Mouse (Mus musculus): ENCODE data around the gene Ralgps1. TPM values are rescaled to one million over a fixed set of nuclear protein-coding genes. Genes with fewer than 3 reads are reported as not detected.

The Ralgps1 gene
- total RNA-seq, 4 experiments from 2014 or later: 4.2 to 12.7 (median 8.0) TPM

DNA sequence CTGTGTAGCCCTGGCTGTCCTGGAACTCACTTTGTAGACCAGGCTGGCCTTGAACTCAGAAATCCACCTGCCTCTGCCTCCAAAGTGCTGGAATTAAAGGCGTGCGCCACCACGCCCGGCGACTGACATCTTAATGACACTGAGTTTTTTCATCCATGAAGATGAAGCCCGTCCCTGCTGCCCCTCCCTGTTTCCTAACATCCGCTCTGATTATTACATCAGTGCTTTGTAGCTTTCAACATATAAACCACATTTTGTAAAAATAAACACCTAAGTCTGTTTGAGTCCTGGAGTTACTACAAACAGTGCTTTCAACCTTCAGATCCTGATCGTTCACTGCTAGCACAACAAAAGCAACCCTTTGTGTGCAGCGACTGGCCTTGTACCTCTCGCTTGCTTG is 91.5 kb downstream of the Ralgps1 start:
- no peak for DNase-seq

DNA sequence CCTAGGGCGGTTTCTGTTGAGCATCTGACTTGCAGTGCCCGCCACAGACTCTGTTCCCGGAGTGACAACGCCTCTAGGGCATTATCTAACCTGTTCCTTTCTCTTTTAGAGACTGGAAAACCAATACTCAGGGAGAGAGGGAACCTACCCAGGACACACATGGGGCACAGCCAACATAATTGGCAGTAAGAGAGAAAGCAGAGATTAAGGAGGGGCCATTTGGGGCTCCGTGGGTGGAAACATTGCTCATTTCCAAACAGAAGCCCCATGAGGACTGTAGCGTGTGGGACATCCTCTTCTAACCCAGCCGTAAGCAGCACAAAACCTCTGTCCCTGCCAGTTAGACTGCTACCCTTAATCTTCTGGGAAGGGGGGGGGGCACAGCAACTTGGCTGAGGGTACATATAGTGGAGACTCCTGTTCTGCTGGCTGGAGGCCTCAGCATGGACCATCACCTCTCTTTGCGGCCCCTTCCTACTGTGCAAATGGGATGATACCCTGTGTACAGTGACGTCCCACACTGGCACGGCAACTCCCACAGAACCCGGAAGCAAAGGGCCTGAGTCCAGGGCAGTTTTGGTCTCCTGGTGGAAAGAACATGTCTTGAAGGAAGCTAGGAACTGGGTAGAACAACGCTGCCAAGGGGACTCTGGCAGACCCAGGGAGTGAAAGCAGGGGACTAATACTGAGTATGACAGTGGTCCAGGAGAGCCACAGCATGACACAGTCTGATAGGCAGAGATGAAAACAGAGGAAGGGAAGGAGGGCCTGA is 96.4 kb downstream of the Ralgps1 start:
- DNase-seq: no peak

DNA sequence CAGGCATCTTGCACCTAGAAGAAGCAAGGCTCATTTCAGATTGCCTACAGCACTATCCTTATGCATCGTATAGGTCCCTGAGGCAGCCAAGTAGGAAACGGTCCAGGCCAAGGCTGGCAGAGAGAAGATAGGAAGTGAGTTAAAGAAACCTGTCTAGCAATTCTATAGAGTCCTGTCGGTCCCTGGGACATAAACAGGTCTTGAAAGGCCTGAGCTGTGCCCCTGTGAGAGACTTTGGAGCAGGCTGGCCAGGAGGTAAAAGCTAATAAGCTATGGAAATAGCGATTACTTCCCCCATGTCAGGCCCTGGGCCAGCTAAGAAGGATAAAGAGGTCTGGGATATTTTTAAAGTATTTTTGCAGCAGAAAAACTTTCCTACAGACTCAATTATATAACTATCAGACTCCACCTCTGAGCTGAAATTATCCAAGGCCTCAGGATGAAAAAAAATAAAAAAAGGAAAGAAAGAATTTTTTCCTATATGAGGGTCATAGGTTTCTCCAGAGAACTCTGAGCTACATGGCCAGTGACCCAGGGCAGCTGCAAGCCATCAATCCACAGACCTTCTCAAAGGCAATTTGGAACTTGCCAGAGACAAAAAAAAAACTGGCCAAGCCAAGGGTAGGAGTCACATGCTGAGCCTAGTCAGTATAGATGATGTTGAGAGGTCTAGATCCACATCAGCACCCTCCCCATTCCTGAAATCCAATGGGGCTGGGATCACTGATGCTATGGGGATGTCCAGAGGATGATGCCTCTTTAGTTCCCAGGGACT is 98.4 kb downstream of the Ralgps1 start:
- DNase-seq: no peak

DNA sequence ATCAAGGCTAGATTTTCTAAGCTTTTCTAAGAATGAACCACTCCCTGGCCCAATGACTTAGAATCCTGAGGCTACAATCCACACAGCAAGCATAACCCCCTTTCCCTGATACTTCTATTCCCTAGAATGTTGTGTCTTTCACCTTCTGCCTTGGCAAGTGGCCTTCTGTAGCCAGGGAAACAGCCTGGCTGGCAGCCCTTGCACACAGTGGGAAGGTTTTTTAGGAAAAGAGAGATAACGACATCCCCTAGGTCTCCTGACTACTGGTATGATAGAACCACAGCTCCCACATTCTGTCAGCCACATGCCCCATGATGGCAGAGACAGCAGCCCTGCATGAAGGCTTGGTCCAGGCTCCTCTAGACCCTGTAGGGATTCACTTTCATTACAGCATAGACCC is 99.8 kb downstream of the Ralgps1 start:
- no peak for DNase-seq

DNA sequence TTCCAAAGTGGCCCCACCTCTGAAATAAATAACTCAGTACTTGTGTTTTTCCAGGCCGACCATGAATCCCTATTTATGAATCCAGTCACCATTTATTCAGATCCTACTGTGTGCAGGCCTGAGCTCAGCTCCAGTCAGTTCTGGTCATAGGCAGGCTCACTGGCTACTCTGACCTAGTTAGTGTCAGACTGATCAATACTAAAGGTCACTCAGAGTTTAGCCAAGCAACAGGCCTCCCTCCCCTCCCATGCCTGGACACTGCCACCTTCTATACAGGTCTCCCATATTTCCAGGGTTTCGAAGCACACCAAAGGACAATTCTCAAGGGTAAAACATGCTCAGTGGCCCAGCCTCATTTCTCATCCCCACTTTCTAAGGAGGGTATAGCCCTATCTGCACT is 100.7 kb downstream of the Ralgps1 start:
- no peak for DNase-seq

DNA sequence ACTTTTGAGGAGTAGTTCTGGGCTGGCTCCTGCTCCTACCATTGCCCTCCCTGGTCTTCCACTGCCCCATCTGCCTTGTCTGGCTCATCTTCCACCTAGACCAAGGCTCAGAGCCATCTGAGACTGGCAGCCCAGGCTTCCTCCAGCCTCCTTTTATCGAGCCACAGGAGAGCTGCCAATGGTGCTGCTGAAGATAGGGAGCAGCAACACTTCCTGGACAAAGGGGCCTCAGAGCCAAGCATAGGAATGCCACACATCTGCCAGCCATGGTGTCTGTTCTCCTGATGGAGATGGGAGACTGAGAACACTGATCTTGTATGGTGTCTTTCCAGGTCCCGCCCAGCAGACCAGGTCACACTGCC is 102.2 kb downstream of the Ralgps1 start:
- DNase-seq: no peak

DNA sequence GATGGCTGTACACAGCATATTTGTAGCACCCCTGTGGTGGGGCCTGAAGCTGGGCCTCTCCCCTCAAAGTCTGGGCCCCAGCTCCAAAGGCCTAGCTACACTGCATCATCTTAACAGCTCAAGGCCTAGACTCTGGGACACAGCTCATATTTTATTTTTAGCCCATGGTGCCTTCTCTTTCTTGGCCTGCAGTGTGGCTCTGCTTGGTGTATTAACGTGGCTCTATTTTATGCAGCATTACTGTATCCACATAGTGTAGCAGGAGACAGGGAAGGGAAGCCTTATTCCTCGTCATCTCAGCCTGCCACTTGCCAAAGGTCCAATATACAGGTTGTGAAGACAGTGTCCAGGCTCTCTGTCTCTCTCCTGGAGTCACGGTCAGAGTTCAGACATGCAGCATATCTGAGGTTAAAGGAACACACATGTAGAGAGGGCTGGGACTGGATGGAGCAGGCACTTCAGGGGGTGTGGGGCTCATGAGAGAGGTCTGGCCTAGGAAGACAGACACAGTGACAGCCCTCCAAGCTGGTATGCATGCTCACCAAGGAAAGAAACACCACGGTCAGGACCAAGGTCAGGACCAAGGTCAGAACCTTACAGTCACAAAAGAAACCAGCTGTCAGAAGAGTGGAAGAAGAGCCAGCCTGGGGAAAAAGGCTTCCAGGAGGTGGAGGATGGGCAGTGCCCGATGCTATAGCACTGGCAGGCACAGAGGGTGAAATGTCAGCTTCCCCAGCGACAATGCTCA is 102.7 kb downstream of the Ralgps1 start:
- peak; percentile 67 for DNase-seq

DNA sequence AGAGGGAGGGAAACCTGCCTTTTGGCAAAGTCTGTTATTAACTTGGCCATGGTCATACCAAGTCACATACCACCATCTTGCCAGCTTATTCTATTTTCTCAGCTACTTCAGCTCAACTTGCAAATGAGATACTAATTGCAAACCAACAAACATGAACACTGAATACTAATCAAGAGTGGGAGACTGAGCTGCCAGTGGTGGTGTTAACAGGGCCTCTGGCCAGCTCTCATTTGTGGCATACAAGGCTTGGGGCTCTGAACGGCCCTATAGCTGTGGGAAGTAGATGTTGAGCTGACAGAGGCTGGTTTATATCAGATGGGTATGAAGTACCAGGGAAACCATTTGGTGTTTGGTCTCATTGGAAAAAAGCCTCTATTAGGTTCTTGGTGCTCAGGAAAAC is 104.2 kb downstream of the Ralgps1 start:
- DNase-seq: no peak

DNA sequence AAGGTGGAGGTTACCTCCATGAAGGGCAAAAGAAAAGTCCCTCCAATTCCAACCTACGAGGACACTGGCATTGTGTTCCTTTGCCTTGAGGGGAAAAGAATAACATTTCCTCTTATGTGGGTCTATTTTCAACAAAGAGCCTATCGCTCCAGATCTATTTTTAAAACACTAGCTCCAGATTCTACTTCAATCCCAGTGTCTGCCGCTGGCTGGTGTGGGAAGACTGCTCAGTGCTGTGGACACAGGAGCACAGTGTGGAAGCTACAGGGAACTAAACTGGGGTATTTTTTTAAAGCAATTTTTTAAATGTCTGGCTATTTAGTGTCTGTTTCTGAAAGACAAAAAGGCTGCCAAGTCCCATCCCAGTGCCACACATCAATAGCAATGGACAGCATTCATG is 105.5 kb downstream of the Ralgps1 start:
- DNase-seq: no peak

DNA sequence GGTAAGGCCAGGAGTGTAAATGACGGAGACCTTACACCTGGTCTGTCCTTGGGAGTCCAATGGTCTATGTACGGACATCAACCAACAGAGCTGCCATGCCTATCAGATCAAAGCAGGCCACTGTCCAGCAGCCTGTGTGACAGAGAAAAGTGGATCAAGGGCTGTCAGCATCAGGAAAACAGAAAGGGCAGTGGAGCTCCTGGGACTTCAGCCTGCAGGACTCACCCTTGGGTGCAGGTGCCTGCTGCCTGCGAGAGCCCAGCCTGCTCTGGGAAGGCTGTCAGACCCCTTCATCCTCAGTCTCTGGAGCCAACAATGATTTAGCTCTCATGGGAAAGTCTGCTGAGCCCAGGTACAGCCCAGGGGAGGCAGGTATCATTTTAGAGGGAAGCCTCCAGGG is 109.8 kb downstream of the Ralgps1 start:
- DNase-seq: no peak

DNA sequence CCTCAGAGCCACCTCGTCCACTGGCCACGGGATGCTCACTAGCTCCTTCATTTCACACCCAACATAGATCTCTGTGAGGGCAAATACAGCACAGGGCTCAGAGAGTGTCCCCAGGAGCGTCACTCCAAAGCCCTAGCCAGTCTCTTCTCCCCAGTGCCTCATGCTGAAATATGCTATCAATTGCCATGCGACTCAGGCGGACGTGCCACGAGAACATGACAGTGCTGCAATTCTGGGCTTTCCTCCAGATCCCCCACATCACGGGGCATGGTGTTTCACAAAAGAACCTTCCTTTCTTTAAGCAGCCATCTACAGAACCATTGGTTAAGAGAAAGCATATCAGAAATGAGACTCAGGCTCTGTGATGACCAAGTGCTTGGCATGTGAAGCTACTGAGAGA is 110.5 kb downstream of the Ralgps1 start:
- DNase-seq: no peak

DNA sequence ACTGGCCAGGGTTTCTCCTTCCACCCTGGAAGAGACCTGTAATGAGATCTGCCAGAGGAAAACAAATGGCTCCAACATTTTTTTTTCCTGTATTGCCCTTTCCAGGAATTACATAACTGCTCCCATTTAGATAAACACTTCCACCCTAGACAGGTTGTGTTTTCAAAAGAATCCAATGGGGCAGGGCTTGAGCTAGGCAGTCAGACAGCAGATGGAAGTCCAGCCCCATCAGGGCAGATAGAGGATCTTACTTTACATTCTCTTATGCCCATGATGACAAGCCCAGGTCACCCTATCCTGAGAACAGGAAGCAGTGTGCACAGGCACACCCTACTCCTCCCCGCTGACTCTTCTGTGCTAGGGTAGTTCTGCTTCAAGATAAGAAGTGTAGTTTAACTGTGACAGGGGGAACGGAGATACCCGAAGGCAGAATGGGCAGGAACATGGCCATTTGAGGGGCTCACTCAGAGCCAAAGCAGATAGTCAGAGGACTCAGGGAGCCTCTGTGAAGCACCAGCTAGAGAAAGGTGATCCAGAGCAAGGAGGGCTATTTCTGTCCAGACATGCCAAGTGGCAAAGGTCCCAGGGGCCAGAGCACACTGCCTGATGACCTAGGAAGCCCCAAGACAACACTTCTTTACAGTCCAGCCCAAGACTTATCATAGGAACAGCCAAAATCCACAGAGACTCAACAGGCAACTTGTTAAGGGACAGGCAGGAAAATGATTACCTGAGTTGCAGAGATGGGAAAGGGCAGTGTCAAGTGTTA is 114.3 kb downstream of the Ralgps1 start:
- DNase-seq: no peak

DNA sequence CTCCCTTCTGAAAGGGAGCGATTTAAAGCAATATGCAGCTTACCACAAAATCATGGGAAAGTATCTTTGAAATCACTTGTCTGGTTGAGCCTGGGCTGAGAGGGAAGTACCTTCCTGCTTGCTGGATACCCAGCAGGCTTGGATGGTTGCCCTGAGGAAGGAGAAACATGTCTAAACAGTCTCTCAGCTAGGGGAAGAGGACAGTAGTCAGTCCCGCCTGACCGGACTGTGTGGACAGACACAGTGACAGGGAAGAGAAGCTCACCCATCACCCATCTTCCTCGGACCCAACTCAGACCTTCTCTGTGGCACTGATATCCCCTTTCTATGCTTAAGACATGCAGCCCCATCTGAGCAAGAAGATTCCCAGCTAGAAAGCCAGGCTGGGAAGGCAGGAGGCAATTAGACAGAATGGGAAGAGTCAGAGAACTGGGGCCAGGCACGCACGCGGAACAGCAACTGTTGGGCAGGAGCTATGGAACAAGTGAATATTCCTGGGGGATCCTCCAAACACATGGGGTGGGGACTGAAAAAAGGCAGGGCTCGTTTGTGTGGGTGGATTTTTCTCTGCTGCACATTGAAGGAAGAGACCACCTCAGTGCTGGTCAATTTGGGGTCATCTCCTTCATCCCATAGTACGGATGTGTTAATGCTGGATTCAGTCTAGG is 116.8 kb downstream of the Ralgps1 start:
- no peak for DNase-seq

DNA sequence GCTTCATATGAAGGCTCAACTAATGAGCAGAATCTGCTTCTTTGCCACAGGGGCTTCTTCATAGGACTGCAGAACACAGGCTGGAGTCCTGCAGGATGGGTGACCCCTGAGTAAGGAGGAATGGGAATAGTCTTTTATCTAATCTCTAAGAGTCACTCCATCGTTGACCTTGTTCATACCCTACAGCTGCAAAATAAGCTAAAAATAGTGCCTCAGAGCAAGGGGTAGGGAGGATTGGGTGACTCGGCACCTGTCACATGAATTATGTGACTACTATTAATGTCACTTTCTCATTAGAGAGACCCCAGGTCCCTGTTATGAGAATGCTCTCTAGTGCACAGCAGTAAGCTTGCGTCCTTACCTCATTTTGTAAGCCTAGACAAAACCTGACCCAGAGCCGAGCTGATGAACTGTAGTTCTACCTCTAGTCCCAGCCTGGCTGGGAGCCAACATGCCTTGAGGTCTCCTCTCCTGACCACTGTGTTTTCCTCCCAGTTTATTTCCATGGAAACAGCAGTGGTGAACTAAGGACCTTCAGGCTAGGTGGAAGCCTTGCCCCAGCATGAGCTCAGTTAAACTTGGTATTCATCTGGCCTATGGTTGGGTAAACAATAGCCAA is 117.6 kb downstream of the Ralgps1 start:
- DNase-seq: no peak

DNA sequence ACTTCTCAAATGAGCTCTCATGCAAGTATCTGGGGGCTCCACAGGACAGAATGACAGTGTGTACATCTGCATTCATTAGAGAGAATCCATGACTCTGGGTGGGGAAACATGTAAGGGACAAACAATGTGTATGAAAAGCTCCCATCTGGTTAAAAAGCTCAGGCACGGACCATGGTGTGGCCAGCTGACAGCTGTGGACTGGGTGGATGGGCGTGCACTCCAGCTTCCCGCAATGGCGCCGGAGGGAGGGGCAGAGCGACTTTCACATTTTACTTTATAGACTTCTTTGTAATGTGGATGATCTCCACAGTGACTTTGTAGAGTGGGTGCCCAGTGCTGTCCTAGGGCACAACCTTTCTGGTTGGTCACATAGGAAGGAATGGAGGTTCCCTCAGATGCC is 118.5 kb downstream of the Ralgps1 start:
- DNase-seq: no peak

DNA sequence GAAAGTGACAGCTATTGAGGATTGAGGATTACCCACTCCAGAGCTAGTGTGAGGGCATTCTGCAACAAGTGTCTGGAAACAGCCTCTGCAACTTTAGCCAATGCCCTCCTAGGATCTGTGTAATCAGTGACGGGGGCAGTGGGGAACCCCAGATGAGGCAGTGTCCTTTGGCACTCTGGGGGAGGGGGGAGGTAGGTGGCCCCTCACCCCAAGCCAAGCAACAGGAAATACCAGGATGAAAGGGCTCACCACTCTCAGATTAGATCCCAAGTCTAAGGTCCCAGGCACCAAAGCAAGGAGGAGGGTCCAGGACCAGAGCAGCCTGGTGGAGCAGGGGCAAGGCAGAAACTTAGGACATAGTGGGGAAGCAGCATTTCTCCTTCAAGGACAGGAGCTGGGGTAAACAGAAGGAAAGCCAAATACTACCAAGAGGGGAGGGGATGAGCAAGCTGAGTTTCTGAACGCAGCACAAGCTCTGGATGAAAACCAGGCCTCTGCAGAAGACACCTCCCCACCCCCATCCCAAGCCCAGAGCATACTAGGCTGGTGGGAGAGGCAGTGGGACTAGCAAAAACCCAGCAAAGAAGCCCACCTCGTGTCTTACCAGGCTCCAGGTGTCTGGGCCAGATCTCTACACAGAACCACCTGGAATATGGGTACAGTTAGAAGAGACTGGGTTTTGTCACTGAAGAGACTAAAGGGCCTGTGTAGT is 121.2 kb downstream of the Ralgps1 start:
- no peak for DNase-seq

DNA sequence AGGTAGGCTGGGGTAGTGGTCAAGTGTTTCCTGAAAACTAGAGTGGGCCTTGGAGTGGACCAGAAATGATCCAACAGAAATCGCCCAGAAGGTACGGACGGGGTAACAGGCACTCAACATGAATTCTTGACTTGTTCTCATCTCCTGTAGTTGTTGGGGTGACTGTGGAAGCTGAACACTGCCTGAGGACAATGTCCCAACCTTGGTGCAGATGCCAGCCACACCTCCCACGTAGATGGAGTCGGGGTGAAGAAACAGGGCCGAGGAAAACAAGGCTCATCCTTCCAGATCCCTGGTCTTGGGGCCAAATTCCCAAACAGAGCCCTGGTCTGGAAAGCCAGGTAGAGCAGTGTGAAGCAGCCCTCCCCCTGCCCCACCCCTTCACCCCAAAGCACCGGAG is 122.7 kb downstream of the Ralgps1 start:
- no peak for DNase-seq

DNA sequence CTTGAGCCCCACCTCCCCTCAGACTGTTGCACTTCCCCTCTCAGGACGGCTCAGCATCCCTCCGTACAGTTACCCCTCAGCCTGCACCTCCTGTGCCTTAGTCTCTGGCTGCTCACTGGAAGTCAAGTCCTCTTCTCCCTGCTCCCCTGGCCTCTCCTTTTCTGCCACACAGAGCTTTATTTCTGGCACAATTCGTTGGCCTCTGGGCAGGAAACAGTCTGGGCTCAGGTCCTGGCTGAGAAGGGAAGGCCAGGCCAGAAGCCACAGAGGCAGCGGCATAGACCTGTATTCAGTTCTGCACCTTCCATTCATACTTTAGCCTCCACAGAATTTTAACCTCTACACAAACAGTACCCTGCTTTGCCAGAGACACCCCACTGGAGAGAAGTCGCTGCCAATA is 124.4 kb downstream of the Ralgps1 start:
- no peak for DNase-seq

DNA sequence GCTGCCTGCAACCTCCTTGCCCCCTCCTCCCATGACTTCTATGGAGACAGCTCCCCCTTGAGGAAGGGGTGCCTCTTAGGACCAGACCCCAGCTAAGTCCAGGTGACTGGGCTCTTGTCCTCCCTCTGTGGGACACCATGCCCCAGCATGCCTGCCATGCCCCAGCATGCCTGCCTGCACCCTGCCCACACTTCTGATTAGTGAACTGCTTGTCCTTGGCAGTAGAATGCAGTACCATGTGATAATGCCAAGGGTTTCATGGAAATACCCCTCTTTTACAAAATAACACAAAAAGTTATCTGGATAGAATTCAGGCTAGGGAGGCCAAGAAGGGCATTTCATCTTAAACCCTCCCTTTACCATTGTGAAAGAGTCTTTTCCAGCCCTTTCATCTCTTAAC is 125.9 kb downstream of the Ralgps1 start:
- peak; percentile 30 for DNase-seq

DNA sequence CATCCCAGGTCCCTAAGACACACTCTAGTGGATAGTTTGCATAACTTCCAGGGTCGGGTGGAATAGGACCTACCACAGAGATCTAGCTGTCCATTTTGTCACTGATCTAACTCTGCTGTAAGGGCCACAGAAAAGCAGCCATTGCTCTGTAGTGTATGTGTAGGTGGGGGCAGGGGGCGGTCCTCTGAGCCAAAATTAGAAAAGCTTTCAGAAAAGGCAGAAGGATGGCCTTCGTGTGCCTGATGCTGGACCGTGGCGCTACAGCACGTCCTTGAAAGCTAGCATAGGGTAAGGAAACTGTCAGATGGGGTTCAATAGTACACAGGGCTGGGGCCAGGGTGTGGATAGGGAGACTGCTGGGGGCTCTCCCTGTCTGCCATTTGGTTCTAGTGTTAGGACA is 126.4 kb downstream of the Ralgps1 start:
- peak; percentile 45 for DNase-seq

DNA sequence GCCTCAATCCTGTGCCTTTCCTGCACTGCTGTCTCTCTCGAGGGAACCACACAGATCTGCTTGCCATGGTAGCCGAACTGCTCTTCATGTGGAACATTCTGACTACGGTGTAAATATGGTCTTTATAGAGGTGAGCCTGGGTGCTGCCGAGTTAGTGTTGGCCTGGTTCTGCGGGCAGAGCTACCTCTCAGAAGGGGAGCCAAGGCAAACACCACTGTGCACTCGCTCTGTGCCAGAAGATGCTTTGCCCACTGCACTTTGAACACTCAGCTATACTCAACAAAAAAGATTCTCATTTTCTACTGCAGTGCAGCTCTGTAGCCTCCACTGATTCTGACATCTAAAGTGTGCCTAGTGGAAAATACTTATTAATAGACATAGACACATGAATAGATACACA is 133.7 kb downstream of the Ralgps1 start:
- DNase-seq: no peak

Measured in adrenal gland, adult 8-10 months (tissue).